Mouse (Mus musculus) cortical plate, adult 2 months (tissue): Measurements from ENCODE around the gene S1pr2.

Experiments used
- CTCF ChIP-seq: fragments of 200-500 bp; IDR thresholded peaks from 2 replicates; pipeline ENCODE4 v1.5.1; 2011; ENCODE audit warnings: mild to moderate bottlenecking, control low read depth, low read length; ENCODE audit not compliant: insufficient read depth; ENCODE audit errors: extremely low read depth
- POLR2A ChIP-seq: fragments of 200-500 bp; IDR thresholded peaks from 2 replicates; pipeline ENCODE4 v1.6.1; 2011; ENCODE audit warnings: mild to moderate bottlenecking, low read length, control low read depth; ENCODE audit not compliant: insufficient read depth; ENCODE audit errors: extremely low read depth

GRCm38 (mm10) chr9:20951441-20951840, 25.1 kb downstream of the S1pr2 start:
- TF ChIP-seq CTCF (no peak), POLR2A (no peak)
